Mouse (Mus musculus): ENCODE data around the gene 2900092C05Rik. TPM values are rescaled to one million over a fixed set of nuclear protein-coding genes. Genes with fewer than 3 reads are reported as not detected.

Gene 2900092C05Rik
- not detected for total RNA-seq (2021)
- long read RNA-seq, experiment 1: 0 reads
- long read RNA-seq, experiment 2: 0 reads

- no peak within 1 kb of the TSS for H3K4me3 ChIP-seq
- no peak for TF ChIP-seq CTCF (conservative IDR thresholded peaks at IDR 0.05)
- no peak within 1 kb of the TSS for H3K27ac ChIP-seq
- DNase-seq (ENCODE audit: low spot score in 2 of 2): no peak
Measured at GRCm38 (mm10) chr7:12512217-12512616, at the start of gene 2900092C05Rik. 2900092C05Rik (plus strand) TSS chr7:12512517.

- peak; percentile 88 to 90 for DNase-seq (ENCODE audit: low spot score in 2 of 2)
- Histone ChIP-seq H3K4me3 (peak within 1 kb of the TSS; percentile 77), H3K27ac (peak within 1 kb of the TSS; percentile 98)
Measured at GRCm38 (mm10) chr7:12478158-12479008, 33.9 kb upstream of the 2900092C05Rik start, which contains the start of gene Zfp606. Zfp606 (plus strand) TSS chr7:12478293.

GRCm38 (mm10) chr7:12479009-12479346 lies 33.3 kb upstream of the 2900092C05Rik start:
- H3K4me3 ChIP-seq: peak overlapping the region; percentile 77
- H3K27ac ChIP-seq: no peak overlapping the region
- no peak for DNase-seq (ENCODE audit: low spot score in 2 of 2)
- no peak for TF ChIP-seq CTCF (conservative IDR thresholded peaks at IDR 0.05)

More at GRCm38 (mm10) chr7:12478158-12479008, 33.9 kb upstream of the 2900092C05Rik start, which contains the start of gene Zfp606:
- TF ChIP-seq CTCF (conservative IDR thresholded peaks at IDR 0.05): peak; percentile 71

DNA sequence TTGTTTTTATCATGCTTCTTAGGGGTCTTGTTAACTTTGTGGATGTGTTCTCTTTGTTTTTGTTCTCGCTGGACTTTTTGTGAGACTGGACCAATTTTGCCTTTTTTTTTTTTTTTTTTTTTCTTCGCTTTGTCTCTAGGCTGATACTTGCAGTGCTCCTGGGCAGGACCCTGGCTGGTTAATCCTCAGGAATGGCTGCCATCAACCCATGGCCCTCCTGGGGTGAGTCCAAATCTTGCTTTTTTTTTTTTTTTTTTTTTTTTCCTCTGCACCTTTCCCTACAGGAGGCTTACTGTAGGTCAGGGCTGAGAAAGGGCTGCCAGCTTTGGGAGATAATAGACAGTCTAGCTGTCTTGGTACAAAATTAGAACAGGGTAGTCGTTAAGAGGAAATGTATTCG lies 32.8 kb upstream of the 2900092C05Rik start:
- no peak overlapping the region; the same call in 1 of the 2 replicates for H3K4me3 ChIP-seq
- no peak for TF ChIP-seq CTCF (conservative IDR thresholded peaks at IDR 0.05)
- DNase-seq (ENCODE audit: low spot score in 2 of 2): no peak
- no peak overlapping the region for H3K27ac ChIP-seq

DNA sequence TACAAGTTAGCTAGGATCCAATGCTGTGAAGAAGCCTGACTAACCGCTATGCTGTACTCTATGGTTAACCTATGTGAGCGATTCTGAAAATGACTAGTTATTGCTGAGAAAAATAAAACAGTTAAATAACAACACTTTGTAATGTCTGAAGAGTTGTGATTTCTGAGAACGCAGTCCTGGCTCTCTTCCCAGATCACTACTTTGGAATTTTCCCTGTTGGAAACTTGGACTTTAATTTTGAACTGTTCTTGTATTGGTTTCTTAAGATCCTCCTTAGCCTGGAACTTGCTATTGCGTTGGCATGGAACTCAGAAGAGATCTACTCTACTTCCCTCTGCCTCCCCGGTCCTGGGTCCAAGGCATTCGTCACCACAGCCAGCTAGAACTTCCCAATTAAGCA lies 28.5 kb upstream of the 2900092C05Rik start:
- no peak overlapping the region for H3K27ac ChIP-seq
- TF ChIP-seq CTCF (conservative IDR thresholded peaks at IDR 0.05): no peak
- DNase-seq (ENCODE audit: low spot score in 2 of 2): no peak
- H3K4me3 ChIP-seq: no peak overlapping the region

GRCm38 (mm10) chr7:12485956-12486355 lies 26.4 kb upstream of the 2900092C05Rik start:
- DNase-seq (ENCODE audit: low spot score in 2 of 2): no peak
- no peak overlapping the region for H3K27ac ChIP-seq
- TF ChIP-seq CTCF (conservative IDR thresholded peaks at IDR 0.05): 0 out of 2 replicates have a peak, but pooled peaks have one; percentile 27
- no peak overlapping the region for H3K4me3 ChIP-seq

- no peak overlapping the region for H3K27ac ChIP-seq
- H3K4me3 ChIP-seq: no peak overlapping the region
- DNase-seq (ENCODE audit: low spot score in 2 of 2): no peak
- TF ChIP-seq CTCF (conservative IDR thresholded peaks at IDR 0.05): no peak
Measured at GRCm38 (mm10) chr7:12486691-12487090, 25.6 kb upstream of the 2900092C05Rik start.

GRCm38 (mm10) chr7:12510913-12511312 lies 1.4 kb upstream of the 2900092C05Rik start:
- DNase-seq (ENCODE audit: low spot score in 2 of 2): no peak
- Histone ChIP-seq H3K4me3 (no peak overlapping the region), H3K27ac (no peak overlapping the region)
- no peak for TF ChIP-seq CTCF (conservative IDR thresholded peaks at IDR 0.05)

Other genes starting within 250 kb of the 2900092C05Rik start
- gene Vmn1r81, start 244.2 kb upstream of the 2900092C05Rik start, total RNA-seq (2021): not detected
- not detected for gene Vmn1r82, start 212.1 kb upstream of the 2900092C05Rik start, total RNA-seq (2021)
- gene Vmn1r83, start 183.0 kb upstream of the 2900092C05Rik start, total RNA-seq (2021): not detected
- gene Vmn1r84, start 143.2 kb upstream of the 2900092C05Rik start, total RNA-seq (2021): not detected
- 10 to 100 TPM in 1 of 2 experiments, 1 to 10 TPM in 1; 8.5 to 10.1 TPM for gene Zfp551, start 89.8 kb upstream of the 2900092C05Rik start, total RNA-seq (2021)
- 10 to 100 TPM; 11.7 to 14.6 TPM for gene Zfp606, start 34.2 kb upstream of the 2900092C05Rik start, total RNA-seq (2021)
- gene Vmn2r53, start 96.3 kb downstream of the 2900092C05Rik start, total RNA-seq (2021): under 1 TPM; 0.02 to 0.05 TPM
- not detected for gene Vmn2r54, start 127.8 kb downstream of the 2900092C05Rik start, total RNA-seq (2021)
- not detected for gene Vmn2r55, start 172.5 kb downstream of the 2900092C05Rik start, total RNA-seq (2021)
- gene Vmn2r56, start 222.5 kb downstream of the 2900092C05Rik start, total RNA-seq (2021): under 1 TPM in 1 of 2 experiments, not detected in 1; 0.15 TPM

Data from layer of hippocampus, adult 2 months (tissue).